Mouse (Mus musculus): ENCODE results near the gene Btbd35f17.
"Not testable (repeated sequence)": the region's sequence is repeated elsewhere in the genome, so short reads cannot be mapped to it uniquely, and the experiment has no call there.

Gene Btbd35f17

DNA sequence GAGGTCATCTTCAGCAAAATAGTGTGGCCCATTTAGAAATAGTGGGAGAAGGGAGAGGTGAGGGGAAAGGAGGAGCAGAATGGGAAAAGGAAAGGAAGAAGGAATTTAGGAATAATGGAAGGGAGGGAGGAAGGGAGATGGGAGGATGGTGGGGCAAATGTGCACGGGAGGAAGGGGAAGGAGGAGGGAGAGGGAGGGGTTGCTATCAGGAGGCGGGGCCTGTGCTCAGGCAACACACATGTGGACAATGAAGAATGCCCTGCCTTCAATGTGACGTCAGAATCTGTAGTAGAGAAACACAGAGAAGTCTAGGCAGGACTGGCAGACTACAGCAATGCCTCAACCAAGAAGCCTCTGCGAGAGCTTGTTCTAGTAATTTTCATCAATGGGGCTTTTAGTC, at the start of gene Btbd35f17:
Btbd35f17 (plus strand) TSS at position 301 of the 400 bp plus-strand sequence.
- not testable (repeated sequence) for DNase-seq (ENCODE audit: low read depth, low spot score)

Measured in CD4-positive, CD25-positive, alpha-beta regulatory T cell, adult 2 months (primary cell).